Mouse (Mus musculus) kidney, postnatal 14 days (tissue): ENCODE results near the gene Gm30191.
"Not testable (repeated sequence)": the region's sequence is repeated elsewhere in the genome, so short reads cannot be mapped to it uniquely, and the experiment has no call there.

ENCODE experiments used
- DNase-seq: peaks from one replicate; pipeline ENCODE4 v3.0.0; 2022; ENCODE audit warnings: mixed read lengths

Gm30191 gene

DNA sequence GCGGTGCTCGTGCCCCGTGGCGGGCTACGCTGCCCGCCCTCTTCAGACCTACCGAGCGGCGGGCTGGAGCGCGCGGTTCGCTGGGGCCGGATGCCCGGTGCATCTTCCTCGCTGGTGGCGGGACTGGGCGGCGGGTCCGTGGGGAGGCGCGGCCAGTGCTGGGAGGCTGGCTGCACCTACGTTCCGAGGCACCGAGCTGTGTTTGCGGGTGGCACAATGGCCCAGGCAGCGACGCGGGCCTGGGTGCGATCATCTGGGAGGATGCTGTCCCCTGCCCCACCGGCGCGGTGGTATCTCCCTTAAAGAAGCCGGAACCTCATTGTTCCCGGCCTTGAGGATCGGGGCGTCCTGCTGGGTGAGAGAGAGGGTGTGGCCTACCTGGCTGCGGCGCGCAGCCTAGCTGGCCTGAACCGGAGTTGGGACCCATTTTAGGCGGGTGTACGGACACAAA lies 40.9 kb downstream of the Gm30191 start, which contains the start of gene Pdik1l:
Gene Pdik1l (minus strand): TSS at position 321 of the 451 bp plus-strand sequence.
- DNase-seq, result peak; percentile 85

- peak; percentile 40 for DNase-seq
Measured at GRCm38 (mm10) chr4:134288397-134289256, 41.9 kb downstream of the Gm30191 start.

GRCm38 (mm10) chr4:134292067-134292466 lies 45.3 kb downstream of the Gm30191 start:
- DNase-seq, result peak; percentile 80

- no peak for DNase-seq
Measured at GRCm38 (mm10) chr4:134293061-134293691, 46.4 kb downstream of the Gm30191 start.

GRCm38 (mm10) chr4:134293692-134294163 lies 47.0 kb downstream of the Gm30191 start:
- DNase-seq, result no peak

GRCm38 (mm10) chr4:134296096-134296495 lies 49.4 kb downstream of the Gm30191 start:
- not testable (repeated sequence) for DNase-seq

- DNase-seq, result no peak
Measured at GRCm38 (mm10) chr4:134296523-134296922, 49.8 kb downstream of the Gm30191 start.

DNA sequence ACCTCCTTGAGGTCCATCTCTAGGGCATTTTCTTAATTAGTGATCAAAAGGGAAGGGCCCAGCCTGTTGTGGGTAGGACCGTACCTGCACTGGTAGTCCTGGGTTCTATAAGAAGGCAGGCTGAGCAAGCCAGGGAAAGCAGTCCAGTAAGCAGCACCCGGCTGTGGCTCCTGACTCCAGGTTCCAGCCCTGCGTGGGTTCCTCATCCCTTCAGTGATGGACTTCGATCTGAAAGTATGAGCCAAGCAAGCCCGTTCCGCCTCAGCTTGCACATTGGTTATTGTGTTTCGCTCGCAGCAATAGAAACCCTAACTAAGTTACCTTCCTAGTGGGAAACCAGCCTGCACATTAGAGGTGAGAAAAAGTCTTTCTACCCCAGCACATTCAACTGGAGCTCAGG lies 50.6 kb downstream of the Gm30191 start:
- no peak for DNase-seq

GRCm38 (mm10) chr4:134298626-134299497 lies 52.1 kb downstream of the Gm30191 start:
- DNase-seq, result no peak

DNA sequence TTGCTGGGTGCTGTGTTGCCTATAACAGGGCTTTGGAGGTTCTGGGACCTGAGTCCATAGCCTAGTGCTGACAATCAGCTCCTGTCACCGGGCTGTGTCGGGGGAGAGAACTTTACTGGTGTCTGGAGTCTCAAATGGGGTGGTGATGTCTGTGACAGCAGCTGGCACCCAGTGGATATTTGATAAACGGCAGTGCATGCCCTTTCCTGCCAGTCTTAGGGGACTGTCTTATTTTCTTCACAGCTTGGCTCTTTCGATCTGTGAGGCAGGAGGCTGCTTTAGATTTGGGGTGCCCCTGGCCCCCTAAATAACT lies 52.7 kb downstream of the Gm30191 start:
- no peak for DNase-seq
